ENCODE assay signal across 18 mouse cellular contexts in the genomic region with DNA sequence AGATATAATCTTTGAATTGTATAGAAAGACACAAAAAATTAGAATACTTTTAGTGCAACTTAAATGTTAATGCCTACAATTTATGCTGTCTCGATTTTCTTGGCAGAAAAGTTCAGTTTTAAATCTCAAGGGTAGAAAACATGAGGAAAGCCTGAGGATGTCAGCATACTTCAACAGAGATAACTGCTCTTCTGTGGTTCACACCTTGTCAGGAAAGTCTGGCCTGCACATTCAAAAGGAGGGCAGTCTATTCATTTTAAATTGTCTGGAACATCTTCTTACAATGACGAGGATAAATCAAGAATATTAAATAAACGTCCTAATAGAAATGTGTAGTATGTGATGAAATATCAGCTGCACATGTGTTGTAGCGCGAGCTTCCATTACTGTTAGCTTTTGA. TPM values are rescaled to one million over a fixed set of nuclear protein-coding genes. Genes with fewer than 3 reads are reported as not detected.
"Had no signal": no experiment of that assay in that cellular context is flagged by ENCODE, and none has a peak within 500 bp of the region (broad histone marks: within the 10 kb centered on the region; RNA-seq: fewer than 3 reads in every experiment).

No protein-coding gene starts in this region.

- H3K4me1 ChIP-seq: neural tube, embryonic 13.5 days; neural tube, embryonic 15.5 days; stomach, embryonic 15.5 days had no signal

- H3K36me3 ChIP-seq: neural tube, embryonic 13.5 days; neural tube, embryonic 15.5 days; stomach, embryonic 15.5 days had no signal

- H3K4me3 ChIP-seq: neural tube, embryonic 13.5 days; neural tube, embryonic 15.5 days; stomach, embryonic 15.5 days had no signal

- H3K4me2 ChIP-seq: neural tube, embryonic 13.5 days; neural tube, embryonic 15.5 days; stomach, embryonic 15.5 days had no signal

- H3K27ac ChIP-seq: neural tube, embryonic 13.5 days; neural tube, embryonic 15.5 days; stomach, embryonic 15.5 days; stomach, postnatal 0 days had no signal

- DNase-seq: retina, postnatal 1 day; right cerebral cortex, adult 18-20 months; right cerebral cortex, postnatal 14 days; right cerebral cortex, postnatal 25 days; right cerebral cortex, postnatal 4 days; spleen, adult 18-20 months; thymus, adult 18-20 months; thymus, adult 2 months; thymus, postnatal 14 days; thymus, postnatal 25 days; thymus, postnatal 36 days; thymus, postnatal 4 days had no signal

- H3K9me3 ChIP-seq: neural tube, embryonic 13.5 days; neural tube, embryonic 15.5 days; stomach, embryonic 15.5 days had no signal

- H3K9ac ChIP-seq: neural tube, embryonic 13.5 days; neural tube, embryonic 15.5 days; stomach, embryonic 15.5 days had no signal

- H3K27me3 ChIP-seq: neural tube, embryonic 13.5 days; neural tube, embryonic 15.5 days; stomach, embryonic 15.5 days had no signal

RNA-seq across cellular contexts. Expression of gene Pacrg, which starts 38.9 kb away (rescaled TPM):
- polyA plus RNA-seq: small intestine, adult 2 months; spleen, adult 2 months had no signal
